Mouse (Mus musculus) forebrain, embryonic 12.5 days (tissue): ENCODE measurements at regions not wholly inside any gene's neighbourhood (a gene's known extent, or its start where the extent isn't known, plus 50 kb on each side); places are given as distances from the start of the nearest gene placed in this dataset.

ENCODE experiments used
- ATAC-seq: fragments of 200-750 bp; cut with Nextera tagmentation; 2 replicates; pipeline ENCODE4 v1.8.0; 2017; ENCODE audit warnings: moderate TSS enrichment; ENCODE audit not compliant: low FRiP score
- H3K27ac ChIP-seq: fragments of 300-500 bp; sonication (generic); 2 replicates; pipeline ENCODE4 v1.5.1; 2016; ENCODE audit warnings: mild to moderate bottlenecking
- H3K27me3 ChIP-seq: fragments of 300-500 bp; sonication (generic); 2 replicates; pipeline ENCODE4 v1.6.1; 2016; ENCODE audit warnings: mild to moderate bottlenecking
- H3K36me3 ChIP-seq: fragments of 300-500 bp; sonication (generic); replicated peaks from 2 replicates; pipeline ENCODE4 v1.6.1; 2016; ENCODE audit warnings: mild to moderate bottlenecking
- H3K4me1 ChIP-seq: fragments of 300-500 bp; sonication (generic); 2 replicates; pipeline ENCODE4 v1.6.1; 2016
- H3K4me2 ChIP-seq: fragments of 300-500 bp; sonication (generic); 2 replicates; pipeline ENCODE4 v1.6.1; 2016; ENCODE audit warnings: mild to moderate bottlenecking, moderate library complexity
- H3K4me3 ChIP-seq: fragments of 300-500 bp; sonication (generic); replicated peaks from 2 replicates; pipeline ENCODE4 v1.5.1; 2016; ENCODE audit warnings: mild to moderate bottlenecking
- H3K9ac ChIP-seq: fragments of 300-500 bp; sonication (generic); 2 replicates; pipeline ENCODE4 v1.6.1; 2016; ENCODE audit warnings: mild to moderate bottlenecking
- H3K9me3 ChIP-seq: fragments of 300-500 bp; sonication (generic); 2 replicates; pipeline ENCODE4 v1.6.1; 2016
- WGBS: fragments of 180-500 bp; shearing (Covaris S2); methylation state at CpG from one replicate; pipeline ENCODE4 v1.1.7; 2016; 5-methylcytosine and 5-hydroxymethylcytosine counted together

- Histone ChIP-seq H3K9ac (no peak overlapping the region), H3K4me1 (no peaks in the 10 kb centered on the region), H3K36me3 (no peaks in the 10 kb centered on the region), H3K4me2 (no peak overlapping the region), H3K9me3 (0 out of 2 replicates have a peak, but pooled peaks cover 3% of the 10 kb centered on the region), H3K4me3 (no peak overlapping the region), H3K27ac (no peak overlapping the region), H3K27me3 (no peaks in the 10 kb centered on the region)
- ATAC-seq, result no peak
- WGBS, result 58% methylated on average over 1 of the region's 1 CpGs
Observed at GRCm38 (mm10) chr4:23567827-23568226, 928.4 kb upstream of the Mms22l start.

GRCm38 (mm10) chr4:23573013-23573412 is 923.2 kb upstream of the Mms22l start:
- H3K4me1 ChIP-seq, result no peaks in the 10 kb centered on the region
- no peaks in the 10 kb centered on the region for H3K36me3 ChIP-seq
- H3K4me2 ChIP-seq, result no peak overlapping the region
- H3K9ac ChIP-seq, result no peak overlapping the region
- no peak overlapping the region for H3K4me3 ChIP-seq
- H3K27ac ChIP-seq, result no peak overlapping the region
- no peak for ATAC-seq
- no peaks in the 10 kb centered on the region for H3K27me3 ChIP-seq
- no peaks in the 10 kb centered on the region for H3K9me3 ChIP-seq

- no peak overlapping the region for H3K4me2 ChIP-seq
- no peak overlapping the region for H3K4me3 ChIP-seq
- H3K4me1 ChIP-seq, result peaks cover 4% of the 10 kb centered on the region; the same call in 1 of the 2 replicates
- ATAC-seq, result no peak
- no peaks in the 10 kb centered on the region for H3K9me3 ChIP-seq
- H3K27ac ChIP-seq, result no peak overlapping the region
- WGBS, result 80% methylated on average over 2 of the region's 2 CpGs
- H3K36me3 ChIP-seq, result no peaks in the 10 kb centered on the region
- no peaks in the 10 kb centered on the region for H3K27me3 ChIP-seq
- no peak overlapping the region for H3K9ac ChIP-seq
Observed at GRCm38 (mm10) chr4:23587412-23587811, 908.8 kb upstream of the Mms22l start.

GRCm38 (mm10) chr4:23590883-23591282 is 905.4 kb upstream of the Mms22l start:
- H3K9ac ChIP-seq, result no peak overlapping the region
- no peak overlapping the region for H3K27ac ChIP-seq
- 49% methylated on average over 3 of the region's 3 CpGs for WGBS
- no peak overlapping the region for H3K4me2 ChIP-seq
- no peaks in the 10 kb centered on the region for H3K36me3 ChIP-seq
- peaks cover 4% of the 10 kb centered on the region; the same call in 1 of the 2 replicates for H3K4me1 ChIP-seq
- H3K9me3 ChIP-seq, result no peaks in the 10 kb centered on the region
- no peak for ATAC-seq
- no peaks in the 10 kb centered on the region for H3K27me3 ChIP-seq
- H3K4me3 ChIP-seq, result no peak overlapping the region

GRCm38 (mm10) chr4:23591593-23591992 is 904.7 kb upstream of the Mms22l start:
- Histone ChIP-seq H3K9ac (no peak overlapping the region), H3K4me1 (peaks cover 4% of the 10 kb centered on the region; the same call in 1 of the 2 replicates), H3K4me3 (no peak overlapping the region), H3K27me3 (no peaks in the 10 kb centered on the region), H3K27ac (no peak overlapping the region), H3K4me2 (no peak overlapping the region), H3K9me3 (no peaks in the 10 kb centered on the region), H3K36me3 (no peaks in the 10 kb centered on the region)
- no peak for ATAC-seq
- 84% methylated on average over 2 of the region's 2 CpGs for WGBS

- WGBS, result 91% methylated on average over 2 of the region's 2 CpGs
- Histone ChIP-seq H3K27ac (no peak overlapping the region), H3K4me3 (no peak overlapping the region), H3K9ac (no peak overlapping the region), H3K9me3 (no peaks in the 10 kb centered on the region), H3K4me1 (peaks cover 27% of the 10 kb centered on the region), H3K4me2 (no peak overlapping the region), H3K36me3 (no peaks in the 10 kb centered on the region), H3K27me3 (no peaks in the 10 kb centered on the region)
- ATAC-seq, result no peak
Observed at GRCm38 (mm10) chr4:23600070-23600469, 896.2 kb upstream of the Mms22l start.

- Histone ChIP-seq H3K4me1 (peaks cover 35% of the 10 kb centered on the region), H3K4me2 (peak overlapping the region; percentile 47), H3K36me3 (no peaks in the 10 kb centered on the region), H3K27ac (peak overlapping the region; percentile 84), H3K9me3 (no peaks in the 10 kb centered on the region), H3K9ac (no peak overlapping the region), H3K4me3 (peak overlapping the region; percentile 15; the same call in 1 of the 2 replicates), H3K27me3 (no peaks in the 10 kb centered on the region)
- WGBS, result 9% methylated on average over 13 of the region's 13 CpGs
- ATAC-seq, result peak; percentile 87
Observed at GRCm38 (mm10) chr4:23601426-23602293, 894.6 kb upstream of the Mms22l start.

- Histone ChIP-seq H3K4me1 (peaks cover 42% of the 10 kb centered on the region), H3K9me3 (no peaks in the 10 kb centered on the region), H3K4me2 (peak overlapping the region; percentile 47), H3K36me3 (no peaks in the 10 kb centered on the region), H3K9ac (no peak overlapping the region), H3K27ac (peak overlapping the region; percentile 84), H3K27me3 (no peaks in the 10 kb centered on the region), H3K4me3 (no peak overlapping the region; the same call in none of the 2 replicates)
- 24% methylated on average over 9 of the region's 9 CpGs for WGBS
- peak; percentile 81 for ATAC-seq
Observed at GRCm38 (mm10) chr4:23602294-23602932, 893.8 kb upstream of the Mms22l start.

GRCm38 (mm10) chr4:23607348-23607747 is 888.9 kb upstream of the Mms22l start:
- Histone ChIP-seq H3K4me3 (no peak overlapping the region), H3K36me3 (no peaks in the 10 kb centered on the region), H3K4me1 (peaks cover 26% of the 10 kb centered on the region), H3K4me2 (no peak overlapping the region), H3K9me3 (no peaks in the 10 kb centered on the region), H3K27ac (no peak overlapping the region), H3K9ac (no peak overlapping the region), H3K27me3 (no peaks in the 10 kb centered on the region)
- ATAC-seq, result no peak
- WGBS, result 67% methylated on average over 3 of the region's 3 CpGs

GRCm38 (mm10) chr4:23621208-23621607 is 875.0 kb upstream of the Mms22l start:
- H3K4me2 ChIP-seq, result no peak overlapping the region
- no peaks in the 10 kb centered on the region for H3K9me3 ChIP-seq
- H3K4me1 ChIP-seq, result no peaks in the 10 kb centered on the region
- no peak overlapping the region for H3K27ac ChIP-seq
- no peaks in the 10 kb centered on the region for H3K27me3 ChIP-seq
- no peak for ATAC-seq
- no peak overlapping the region for H3K9ac ChIP-seq
- no peaks in the 10 kb centered on the region for H3K36me3 ChIP-seq
- H3K4me3 ChIP-seq, result no peak overlapping the region

GRCm38 (mm10) chr4:23622231-23622630 is 874.0 kb upstream of the Mms22l start:
- H3K9ac ChIP-seq, result no peak overlapping the region
- no peaks in the 10 kb centered on the region for H3K9me3 ChIP-seq
- no peak for ATAC-seq
- no peaks in the 10 kb centered on the region for H3K36me3 ChIP-seq
- H3K27me3 ChIP-seq, result no peaks in the 10 kb centered on the region
- H3K4me2 ChIP-seq, result no peak overlapping the region
- H3K27ac ChIP-seq, result no peak overlapping the region
- H3K4me3 ChIP-seq, result no peak overlapping the region
- H3K4me1 ChIP-seq, result no peaks in the 10 kb centered on the region

GRCm38 (mm10) chr4:23636231-23636928 is 859.9 kb upstream of the Mms22l start:
- 39% methylated on average over 9 of the region's 9 CpGs for WGBS
- ATAC-seq, result peak; percentile 62

More at GRCm38 (mm10) chr4:23636231-23636928, 859.9 kb upstream of the Mms22l start:
- no peak overlapping the region for H3K4me3 ChIP-seq
- H3K9me3 ChIP-seq, result no peaks in the 10 kb centered on the region
- H3K36me3 ChIP-seq, result no peaks in the 10 kb centered on the region
- peak overlapping the region; percentile 76 for H3K27ac ChIP-seq
- H3K4me2 ChIP-seq, result no peak overlapping the region
- H3K27me3 ChIP-seq, result no peaks in the 10 kb centered on the region
- H3K9ac ChIP-seq, result no peak overlapping the region
- H3K4me1 ChIP-seq, result peaks cover 5% of the 10 kb centered on the region
